Mouse (Mus musculus): ENCODE results near the gene Gstm3.

- TF ChIP-seq POLR2A (IDR thresholded peaks at IDR 0.05; ENCODE audit: insufficient read length, low read depth) (no peak), USF1 (IDR thresholded peaks at IDR 0.05; ENCODE audit: low read depth) (no peak), TCF12 (IDR thresholded peaks at IDR 0.05; ENCODE audit: insufficient read depth, poor library complexity, severe bottlenecking) (no peak), MYOD1 (IDR thresholded peaks at IDR 0.05; ENCODE audit: control insufficient read depth in 1 of 3, insufficient read length in 2 of 3, low read depth in 2 of 3) (no peak), MAX (IDR thresholded peaks at IDR 0.05; ENCODE audit: low read depth) (no peak), MYOG (IDR thresholded peaks at IDR 0.05; ENCODE audit: control insufficient read depth in 1 of 3, insufficient read depth in 1 of 3, insufficient read length in 2 of 3, low read depth in 2 of 3) (no peak), E2F4 (IDR thresholded peaks at IDR 0.05; ENCODE audit: insufficient read depth) (no peak), CEBPB (IDR thresholded peaks at IDR 0.05; ENCODE audit: insufficient read depth, poor library complexity, severe bottlenecking) (no peak), SRF (IDR thresholded peaks at IDR 0.05; ENCODE audit: control insufficient read depth, insufficient read length, low read depth) (no peak)
These were observed 5.1 kb downstream of the Gstm3 start for GRCm38 (mm10) chr3:107964026-107964425.

Measured in myocyte (in vitro differentiated cells).